Mouse (Mus musculus) midbrain, embryonic 15.5 days (tissue): ENCODE measurements around the gene Arhgap31. TPM values are rescaled to one million over a fixed set of nuclear protein-coding genes. Genes with fewer than 3 reads are reported as not detected.
A peak's percentile ranks its signal among the peaks of the same experiment; 100 is the strongest.

Experiments
- ATAC-seq: fragments of 200-750 bp; cut with Nextera tagmentation; replicated peaks from 2 replicates; pipeline ENCODE4 v1.8.0; 2017; ENCODE audit warnings: moderate TSS enrichment
- H3K27ac ChIP-seq: fragments of 300-500 bp; sonication (generic); 2 replicates; pipeline ENCODE4 v1.5.1; 2015; ENCODE audit warnings: mild to moderate bottlenecking, inconsistent platforms
- H3K27me3 ChIP-seq: fragments of 300-500 bp; sonication (generic); replicated peaks from 2 replicates; pipeline ENCODE4 v1.6.1; 2015; ENCODE audit warnings: inconsistent platforms
- H3K36me3 ChIP-seq: fragments of 300-500 bp; sonication (generic); replicated peaks from 2 replicates; pipeline ENCODE4 v1.6.1; 2015; ENCODE audit warnings: inconsistent platforms
- H3K4me1 ChIP-seq: fragments of 300-500 bp; sonication (generic); 2 replicates; pipeline ENCODE4 v1.6.1; 2015; ENCODE audit warnings: inconsistent platforms
- H3K4me2 ChIP-seq: fragments of 300-500 bp; sonication (generic); 2 replicates; pipeline ENCODE4 v1.6.1; 2015; ENCODE audit warnings: inconsistent platforms, mild to moderate bottlenecking, moderate library complexity
- H3K4me3 ChIP-seq: fragments of 300-500 bp; sonication (generic); 2 replicates; pipeline ENCODE4 v1.5.1; 2015; ENCODE audit warnings: mild to moderate bottlenecking, inconsistent platforms
- H3K9ac ChIP-seq: fragments of 300-500 bp; sonication (generic); 2 replicates; pipeline ENCODE4 v1.6.1; 2015; ENCODE audit warnings: mild to moderate bottlenecking, inconsistent platforms
- H3K9me3 ChIP-seq: fragments of 300-500 bp; sonication (generic); 2 replicates; pipeline ENCODE4 v1.6.1; 2016; ENCODE audit warnings: inconsistent platforms
- WGBS: fragments of 180-500 bp; shearing (Covaris S2); methylation state at CpG from one replicate; pipeline ENCODE4 v1.1.7; 2015; ENCODE audit warnings: mixed read lengths; 5-methylcytosine and 5-hydroxymethylcytosine counted together
- polyA plus RNA-seq: library from polyadenylated mRNA; unstranded; fragments of >200 nt; fragmentation: Nextera tagmentation; extraction: Ambion mirVana; gene quantifications from 2 replicates; pipeline ENCODE4 v1.2.1, GENCODE M21; 2015

Arhgap31 gene
- polyA plus RNA-seq, 1 experiment from 2014 or later: 5.8 TPM

DNA sequence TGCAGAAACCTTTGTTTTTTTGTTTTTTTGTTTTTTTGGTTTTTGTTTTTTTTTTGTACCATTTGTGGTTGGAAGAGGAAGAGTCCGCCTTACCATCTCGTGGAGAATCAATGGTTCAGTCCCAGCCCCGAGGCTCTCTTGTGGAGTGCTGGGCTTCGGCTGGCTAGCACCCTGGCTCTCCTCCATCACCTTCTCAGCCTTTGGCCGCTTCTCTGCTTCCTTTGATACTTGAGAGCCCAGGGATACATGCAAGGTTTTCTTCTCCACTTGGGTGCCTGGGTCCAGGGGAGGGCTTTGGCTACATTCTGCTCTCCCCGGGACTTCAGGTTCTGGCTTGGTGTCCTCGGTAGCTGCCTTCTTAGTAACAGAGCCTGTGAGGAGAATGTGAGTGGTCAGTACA lies 106.6 kb downstream of the Arhgap31 start:
- no peaks in the 10 kb centered on the region for H3K36me3 ChIP-seq
- no peaks in the 10 kb centered on the region for H3K27me3 ChIP-seq
- H3K9me3 ChIP-seq: no peaks in the 10 kb centered on the region
- ATAC-seq: no peak
- no peak overlapping the region for H3K27ac ChIP-seq
- no peak overlapping the region for H3K4me3 ChIP-seq
- no peaks in the 10 kb centered on the region for H3K4me1 ChIP-seq
- 84% methylated on average over 7 of the region's 7 CpGs for WGBS
- H3K4me2 ChIP-seq: no peak overlapping the region
- no peak overlapping the region for H3K9ac ChIP-seq

DNA sequence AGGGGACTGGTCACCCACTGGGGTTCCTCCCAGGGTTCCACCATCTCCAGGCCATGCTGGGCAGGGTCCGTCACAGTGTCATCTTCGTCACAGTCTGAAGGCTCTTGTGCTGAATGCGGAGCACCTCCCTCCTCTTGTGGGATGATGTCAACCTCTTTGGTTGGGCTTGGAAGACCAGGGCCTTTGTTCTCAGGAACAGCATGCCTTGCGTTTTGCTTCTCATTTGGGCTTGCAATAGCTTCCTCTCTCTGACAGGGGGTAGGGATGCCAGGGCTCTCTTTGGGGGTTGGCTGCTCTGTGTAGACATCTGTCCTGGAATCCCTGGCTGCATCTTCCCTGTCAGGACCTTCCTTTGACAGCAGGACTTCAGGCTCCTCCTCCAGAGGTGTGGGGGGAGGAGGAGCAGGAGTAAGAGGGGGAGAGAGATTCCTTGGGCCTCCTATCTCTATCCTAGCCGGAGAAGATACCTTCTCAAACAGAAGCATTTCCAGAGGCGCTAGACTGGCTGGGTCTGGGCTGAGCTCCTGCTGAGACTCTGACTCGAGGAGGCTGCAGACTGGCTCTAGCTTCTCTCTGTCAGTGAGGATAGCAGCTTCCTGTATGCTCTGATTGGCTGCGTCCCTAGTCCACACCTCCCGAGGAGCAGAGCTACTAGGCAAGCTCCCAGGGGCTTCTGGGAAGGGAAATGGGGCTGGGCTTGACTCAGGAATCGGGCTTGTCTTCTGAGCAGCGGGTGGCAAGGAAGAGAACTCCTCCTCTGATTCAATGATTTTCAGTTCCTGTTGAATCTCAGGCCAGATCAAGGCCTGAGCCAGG lies 109.9 kb downstream of the Arhgap31 start:
- Histone ChIP-seq H3K9me3 (no peaks in the 10 kb centered on the region), H3K27ac (no peak overlapping the region), H3K36me3 (no peaks in the 10 kb centered on the region), H3K4me2 (no peak overlapping the region), H3K9ac (no peak overlapping the region), H3K4me3 (no peak overlapping the region), H3K4me1 (no peaks in the 10 kb centered on the region), H3K27me3 (no peaks in the 10 kb centered on the region)
- 50% methylated on average over 11 of the region's 11 CpGs for WGBS
- ATAC-seq: peak; percentile 65; the same call in 1 of the 2 replicates

DNA sequence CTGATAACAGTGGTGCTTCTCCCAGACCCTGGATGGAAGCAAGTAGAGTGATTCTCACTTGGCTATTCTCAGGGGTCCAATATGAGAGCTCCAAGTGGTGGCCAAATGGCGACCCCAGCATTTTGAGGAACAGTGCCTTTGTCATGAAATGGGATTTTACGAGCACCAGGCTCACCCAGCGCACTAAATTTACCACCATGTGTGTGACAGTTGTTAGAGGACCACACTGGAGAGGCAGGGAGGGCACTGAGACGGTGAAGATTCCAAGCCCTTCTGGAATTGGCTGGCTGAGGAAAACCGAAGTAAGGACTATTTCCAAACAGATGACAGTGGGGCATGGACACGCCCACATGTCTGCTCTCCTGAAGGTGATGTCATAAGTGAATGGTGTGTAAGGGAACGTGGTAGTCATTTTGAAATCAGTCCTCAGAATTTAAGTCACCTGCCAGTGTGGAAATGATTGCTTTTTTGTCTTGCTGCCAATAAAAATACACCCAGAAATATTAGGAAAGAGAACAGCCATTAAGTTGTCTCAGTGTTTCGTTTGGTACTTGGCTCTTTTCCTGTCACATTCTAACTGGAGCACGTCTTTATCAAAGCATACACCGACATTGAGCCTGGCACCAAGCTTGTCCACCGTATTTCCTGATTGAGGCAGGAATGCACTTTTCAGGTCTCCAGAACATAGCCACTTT lies 113.9 kb downstream of the Arhgap31 start:
- 82% methylated on average over 11 of the region's 11 CpGs for WGBS

DNA sequence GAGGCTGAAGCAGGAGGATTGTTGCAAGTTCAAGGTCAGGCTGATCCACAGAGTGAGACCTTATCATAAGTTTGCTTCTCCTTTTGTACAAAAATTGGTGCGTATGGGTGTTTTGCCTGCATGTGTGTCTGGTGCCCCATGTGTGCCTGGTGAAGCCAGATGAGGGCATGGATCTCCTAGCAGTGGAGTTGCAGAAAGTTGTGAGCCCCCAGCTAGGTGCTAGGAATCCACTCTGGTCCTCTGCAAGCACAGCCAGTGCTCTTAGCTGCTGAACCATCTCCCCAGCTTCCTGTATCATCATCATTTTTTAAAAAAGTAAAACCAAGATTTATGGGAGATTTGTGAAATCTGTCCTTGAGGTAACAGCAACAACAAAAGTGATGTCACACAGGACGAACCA lies 116.4 kb downstream of the Arhgap31 start:
- Histone ChIP-seq H3K36me3 (peaks cover 11% of the 10 kb centered on the region), H3K4me2 (no peak overlapping the region), H3K9ac (no peak overlapping the region), H3K27me3 (no peaks in the 10 kb centered on the region), H3K4me3 (no peak overlapping the region), H3K27ac (no peak overlapping the region), H3K4me1 (no peaks in the 10 kb centered on the region), H3K9me3 (no peaks in the 10 kb centered on the region)
- WGBS: 94% methylated on average over 2 of the region's 2 CpGs
- ATAC-seq: no peak

More for the DNA sequence above, 113.9 kb downstream of the Arhgap31 start:
- Histone ChIP-seq H3K27me3 (no peaks in the 10 kb centered on the region), H3K9me3 (no peaks in the 10 kb centered on the region), H3K36me3 (0 out of 2 replicates have a peak, but pooled peaks cover 5% of the 10 kb centered on the region), H3K4me3 (no peak overlapping the region), H3K4me1 (no peaks in the 10 kb centered on the region), H3K27ac (no peak overlapping the region), H3K4me2 (no peak overlapping the region), H3K9ac (no peak overlapping the region)
- no peak for ATAC-seq

DNA sequence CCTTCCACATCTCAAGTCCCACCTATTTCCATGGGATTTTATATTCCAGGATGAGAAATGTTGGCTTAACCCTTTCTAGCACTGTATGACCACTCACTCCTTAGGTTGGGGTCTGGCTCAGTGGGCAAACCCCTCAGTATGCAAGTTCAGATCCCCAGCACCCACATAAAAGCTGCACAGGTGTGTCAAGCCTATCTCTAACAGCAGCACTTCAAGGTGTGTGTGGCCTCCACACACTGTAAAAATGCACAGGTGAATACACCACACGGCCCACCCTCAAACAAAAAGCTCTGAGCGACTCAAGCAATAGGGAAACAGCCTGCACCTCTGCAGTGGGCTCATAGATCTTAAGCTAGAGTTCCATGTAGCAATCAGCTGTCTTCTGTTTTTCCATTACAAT lies 117.0 kb downstream of the Arhgap31 start:
- Histone ChIP-seq H3K27ac (no peak overlapping the region), H3K9ac (no peak overlapping the region), H3K4me1 (no peaks in the 10 kb centered on the region), H3K4me3 (no peak overlapping the region), H3K4me2 (no peak overlapping the region), H3K27me3 (no peaks in the 10 kb centered on the region), H3K9me3 (no peaks in the 10 kb centered on the region), H3K36me3 (peaks cover 16% of the 10 kb centered on the region)
- ATAC-seq: no peak
- WGBS: 95% methylated on average over 2 of the region's 2 CpGs

DNA sequence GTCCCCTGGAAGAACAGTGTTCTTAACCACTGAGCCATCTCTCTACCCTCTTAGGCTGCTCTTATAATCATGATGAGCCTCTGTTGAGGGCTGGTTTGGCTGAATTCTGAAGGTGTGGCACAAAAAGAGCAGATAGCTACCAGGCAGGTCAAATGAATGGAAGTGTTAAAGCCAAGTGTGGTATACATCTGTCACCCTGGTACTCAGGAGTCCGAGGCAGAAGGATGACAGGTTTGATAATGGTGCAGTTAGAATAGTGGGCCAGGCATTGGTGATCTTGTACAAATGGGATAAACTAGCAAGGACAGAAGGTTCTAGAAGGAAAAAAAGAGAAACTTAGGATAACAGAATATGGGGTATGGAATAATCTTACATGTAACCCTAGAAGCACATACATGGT lies 118.6 kb downstream of the Arhgap31 start:
- Histone ChIP-seq H3K4me2 (no peak overlapping the region), H3K36me3 (peaks cover 22% of the 10 kb centered on the region), H3K9me3 (no peaks in the 10 kb centered on the region), H3K4me3 (no peak overlapping the region), H3K27ac (no peak overlapping the region), H3K4me1 (no peaks in the 10 kb centered on the region), H3K9ac (no peak overlapping the region), H3K27me3 (no peaks in the 10 kb centered on the region)
- ATAC-seq: no peak
- 93% methylated on average over 1 of the region's 1 CpGs for WGBS

DNA sequence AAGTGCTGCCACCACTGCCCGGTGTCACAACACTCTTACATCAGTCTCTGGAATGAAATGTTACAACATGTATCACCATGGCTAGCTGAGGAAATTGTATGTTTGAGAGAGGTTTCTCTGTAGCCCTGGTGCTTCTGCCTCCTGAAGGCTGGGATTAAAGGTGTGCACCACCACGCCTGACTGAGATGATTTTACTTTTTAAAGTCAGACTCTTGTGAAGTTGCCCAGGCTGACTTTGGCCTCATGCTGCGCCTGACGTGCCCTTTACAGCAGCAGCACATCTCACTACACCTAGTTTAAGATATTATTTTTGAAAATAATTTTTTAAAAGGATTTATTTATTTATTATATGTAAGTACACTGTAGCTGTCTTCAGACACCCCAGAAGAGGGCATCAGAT lies 120.1 kb downstream of the Arhgap31 start:
- H3K4me2 ChIP-seq: no peak overlapping the region
- H3K36me3 ChIP-seq: peaks cover 31% of the 10 kb centered on the region
- no peaks in the 10 kb centered on the region for H3K4me1 ChIP-seq
- H3K27me3 ChIP-seq: no peaks in the 10 kb centered on the region
- no peak for ATAC-seq
- WGBS: 93% methylated on average over 4 of the region's 4 CpGs
- no peak overlapping the region for H3K4me3 ChIP-seq
- H3K9ac ChIP-seq: no peak overlapping the region
- H3K27ac ChIP-seq: no peak overlapping the region
- no peaks in the 10 kb centered on the region for H3K9me3 ChIP-seq

DNA sequence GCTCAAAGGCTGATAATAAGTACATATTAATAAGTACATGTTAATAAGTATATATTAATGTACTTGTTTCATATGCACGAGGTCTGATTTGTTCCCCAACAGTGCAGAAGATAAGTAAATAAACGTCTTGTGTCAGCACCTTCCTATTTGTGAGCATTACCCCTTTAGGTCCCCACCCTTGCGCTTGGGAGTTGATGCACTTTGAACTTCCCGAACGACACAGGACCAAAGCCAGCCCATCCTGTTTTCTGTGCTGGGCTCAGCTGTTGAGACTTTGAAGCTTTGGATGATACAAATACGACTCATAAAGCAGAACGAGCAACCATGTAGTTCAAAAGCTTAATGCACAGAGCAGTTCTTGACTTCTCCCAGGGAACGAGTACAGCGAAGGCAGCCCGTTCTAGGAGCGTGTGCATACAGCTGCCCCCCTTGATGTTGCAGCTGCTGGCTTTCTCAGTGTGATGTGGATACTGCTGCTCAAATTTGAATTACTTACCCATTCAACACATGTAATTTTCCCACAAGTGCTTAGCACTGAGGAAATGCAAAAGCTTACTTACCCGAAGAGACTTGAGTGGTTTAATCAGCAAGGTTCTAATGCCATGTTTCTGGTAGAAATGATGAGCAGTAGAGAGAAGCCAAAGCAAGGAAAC lies 120.9 kb downstream of the Arhgap31 start:
- ATAC-seq: no peak
- Histone ChIP-seq H3K4me1 (no peaks in the 10 kb centered on the region), H3K27me3 (no peaks in the 10 kb centered on the region), H3K9ac (no peak overlapping the region), H3K4me2 (no peak overlapping the region), H3K27ac (no peak overlapping the region), H3K9me3 (no peaks in the 10 kb centered on the region), H3K36me3 (peaks cover 38% of the 10 kb centered on the region), H3K4me3 (no peak overlapping the region)
- 83% methylated on average over 12 of the region's 12 CpGs for WGBS

DNA sequence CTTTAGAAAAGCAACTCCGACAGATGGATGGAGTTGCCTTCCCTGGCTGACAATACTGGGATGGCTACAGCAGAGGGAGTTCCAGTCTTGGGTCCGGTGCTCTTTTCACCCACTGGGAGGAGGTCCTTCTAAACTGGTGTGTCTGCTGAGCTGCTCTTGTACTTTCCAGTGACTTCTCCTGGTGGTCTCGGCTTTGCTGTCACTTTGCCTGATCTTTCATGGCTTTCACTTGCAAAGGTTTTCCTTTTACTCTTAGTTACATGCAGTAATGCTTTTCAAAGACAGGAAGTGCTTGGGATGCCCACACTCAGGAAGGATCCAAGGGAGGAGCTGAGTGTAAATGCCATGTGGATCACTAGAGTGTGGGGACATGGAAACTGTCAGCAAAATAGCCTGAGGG lies 121.6 kb downstream of the Arhgap31 start:
- Histone ChIP-seq H3K27ac (no peak overlapping the region), H3K9ac (no peak overlapping the region), H3K4me3 (no peak overlapping the region), H3K9me3 (no peaks in the 10 kb centered on the region), H3K4me2 (no peak overlapping the region), H3K36me3 (peaks cover 42% of the 10 kb centered on the region), H3K27me3 (no peaks in the 10 kb centered on the region), H3K4me1 (no peaks in the 10 kb centered on the region)
- ATAC-seq: no peak
- 88% methylated on average over 3 of the region's 3 CpGs for WGBS

DNA sequence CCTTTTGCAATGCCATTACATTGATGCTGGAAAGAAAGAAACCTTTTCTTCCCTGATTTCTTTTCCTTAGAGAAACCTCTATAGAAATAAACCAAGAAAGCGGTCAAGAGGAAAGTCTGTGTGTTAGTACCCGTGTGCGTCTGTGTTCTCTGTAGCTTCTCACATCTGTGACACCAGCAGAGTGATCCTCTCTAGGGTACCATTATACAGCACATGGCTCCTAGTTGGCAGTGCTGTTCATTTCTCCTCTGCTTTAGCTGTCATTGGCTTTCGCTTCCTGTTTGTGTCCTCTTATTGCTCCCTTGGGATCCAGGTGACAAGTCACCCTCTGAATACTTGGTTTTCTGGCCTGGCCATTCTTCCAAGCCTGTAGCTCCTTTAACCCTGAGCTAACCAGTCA lies 125.5 kb downstream of the Arhgap31 start:
- Histone ChIP-seq H3K27me3 (no peaks in the 10 kb centered on the region), H3K4me2 (no peak overlapping the region), H3K9me3 (no peaks in the 10 kb centered on the region), H3K27ac (no peak overlapping the region), H3K36me3 (peaks cover 66% of the 10 kb centered on the region), H3K9ac (no peak overlapping the region), H3K4me1 (no peaks in the 10 kb centered on the region), H3K4me3 (no peak overlapping the region)
- ATAC-seq: no peak
- 92% methylated on average over 4 of the region's 4 CpGs for WGBS

DNA sequence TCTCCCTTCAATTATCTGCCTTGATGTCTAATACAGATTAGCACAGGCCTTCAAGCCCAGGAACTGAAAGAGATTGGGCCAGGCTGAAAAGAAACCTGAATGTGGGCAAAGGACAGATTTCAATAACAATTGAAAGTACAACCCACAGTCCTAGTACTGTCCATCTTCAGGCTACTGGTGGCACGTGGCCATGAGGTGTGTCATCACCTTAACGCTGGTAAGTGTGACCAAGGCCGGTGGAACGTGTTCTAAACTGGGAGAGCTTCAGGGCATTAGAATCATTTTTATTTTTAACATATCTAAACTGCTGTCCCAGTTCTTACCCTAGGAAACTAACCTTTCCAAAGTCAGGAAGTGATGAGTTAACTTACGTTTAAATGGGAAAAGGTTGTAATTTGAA lies 125.9 kb downstream of the Arhgap31 start:
- H3K4me1 ChIP-seq: no peaks in the 10 kb centered on the region
- 92% methylated on average over 5 of the region's 5 CpGs for WGBS

DNA sequence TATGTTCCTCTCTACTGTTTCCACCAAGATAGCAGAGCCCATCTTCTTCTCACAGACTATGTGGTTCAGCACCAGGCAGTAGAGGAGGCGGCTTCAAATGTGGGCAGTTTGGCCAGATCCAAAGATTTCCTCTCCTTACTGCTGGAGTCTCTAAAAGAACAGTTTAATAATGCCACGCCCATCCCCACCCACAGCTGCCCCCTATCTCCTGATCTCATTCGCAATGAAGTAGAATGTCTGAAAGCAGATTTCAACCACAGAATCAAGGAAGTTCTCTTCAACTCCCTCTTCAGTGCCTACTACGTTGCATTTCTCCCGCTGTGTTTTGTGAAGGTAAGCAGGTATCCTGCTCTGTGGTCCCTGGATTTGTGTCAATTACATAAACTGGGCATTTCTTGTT lies 127.9 kb downstream of the Arhgap31 start:
- no peak overlapping the region for H3K27ac ChIP-seq
- peaks cover 53% of the 10 kb centered on the region for H3K36me3 ChIP-seq
- H3K9me3 ChIP-seq: no peaks in the 10 kb centered on the region
- WGBS: 95% methylated on average over 5 of the region's 5 CpGs
- H3K9ac ChIP-seq: no peak overlapping the region
- no peak overlapping the region for H3K4me3 ChIP-seq
- no peak overlapping the region for H3K4me2 ChIP-seq
- H3K27me3 ChIP-seq: no peaks in the 10 kb centered on the region
- no peaks in the 10 kb centered on the region for H3K4me1 ChIP-seq
- ATAC-seq: no peak

More for the DNA sequence above, 125.9 kb downstream of the Arhgap31 start:
- Histone ChIP-seq H3K27me3 (no peaks in the 10 kb centered on the region), H3K9ac (no peak overlapping the region), H3K4me2 (no peak overlapping the region), H3K36me3 (peaks cover 62% of the 10 kb centered on the region), H3K4me3 (no peak overlapping the region), H3K9me3 (no peaks in the 10 kb centered on the region), H3K27ac (no peak overlapping the region)
- no peak for ATAC-seq
